Mouse (Mus musculus): ENCODE results near the gene Prkcq.

GRCm38 (mm10) chr2:11290931-11291330, 119.0 kb downstream of the Prkcq start:
- TF ChIP-seq CTCF (conservative IDR thresholded peaks at IDR 0.05; ENCODE audit: low read length) (no peak), NANOG (IDR thresholded peaks at IDR 0.05; ENCODE audit: borderline replicate concordance, low read length) (no peak), POU5F1 (IDR thresholded peaks at IDR 0.05; ENCODE audit: borderline replicate concordance, low read length) (no peak)
